Mouse (Mus musculus) adrenal gland, adult (tissue): ENCODE data around the gene Zfp212.
A peak's percentile ranks its signal among the peaks of the same experiment; 100 is the strongest.

Source experiments
- DNase-seq, 2 experiments: peaks; one replicate each; pipeline ENCODE4 v3.0.0; 2022 to 2023; ENCODE audit warnings: low spot score in 1 of 2; ENCODE audit not compliant: inconsistent age in 2 of 2

The Zfp212 gene

GRCm38 (mm10) chr6:47920447-47921340 lies at the start of gene Zfp212:
Zfp212 (plus strand) TSS chr6:47920476.
- peak; percentile 91 to 97 for DNase-seq

GRCm38 (mm10) chr6:47872266-47872665 lies 48.0 kb upstream of the Zfp212 start:
- no peak for DNase-seq

- no peak for DNase-seq
Measured at GRCm38 (mm10) chr6:47877058-47877457, 43.2 kb upstream of the Zfp212 start, which contains the start of gene Zfp282. Zfp282 (plus strand) TSS chr6:47877204.

- peak; percentile 94 to 98 for DNase-seq
Measured at GRCm38 (mm10) chr6:47877461-47878132, 42.7 kb upstream of the Zfp212 start.

GRCm38 (mm10) chr6:47878133-47878514 lies 42.2 kb upstream of the Zfp212 start:
- DNase-seq: no peak

- peak in 1 of 2 experiments; percentile 36 for DNase-seq
Measured at GRCm38 (mm10) chr6:47878593-47878992, 41.7 kb upstream of the Zfp212 start.

GRCm38 (mm10) chr6:47879049-47879716 lies 41.1 kb upstream of the Zfp212 start:
- no peak for DNase-seq

GRCm38 (mm10) chr6:47880166-47880565 lies 40.1 kb upstream of the Zfp212 start:
- no peak for DNase-seq

- no peak for DNase-seq
Measured at GRCm38 (mm10) chr6:47888812-47889383, 31.4 kb upstream of the Zfp212 start.

GRCm38 (mm10) chr6:47899416-47899815 lies 20.9 kb upstream of the Zfp212 start:
- peak; percentile 48 to 80 for DNase-seq

- DNase-seq: peak in 1 of 2 experiments; percentile 60
Measured at GRCm38 (mm10) chr6:47903587-47903986, 16.7 kb upstream of the Zfp212 start.

GRCm38 (mm10) chr6:47904361-47904760 lies 15.9 kb upstream of the Zfp212 start:
- DNase-seq: no peak

- no peak for DNase-seq
Measured at GRCm38 (mm10) chr6:47904917-47905695, 15.2 kb upstream of the Zfp212 start.

GRCm38 (mm10) chr6:47906326-47906725 lies 13.9 kb upstream of the Zfp212 start:
- no peak for DNase-seq

- no peak for DNase-seq
Measured at GRCm38 (mm10) chr6:47909007-47909406, 11.3 kb upstream of the Zfp212 start.

GRCm38 (mm10) chr6:47911650-47912049 lies 8.6 kb upstream of the Zfp212 start:
- DNase-seq: no peak

GRCm38 (mm10) chr6:47912991-47913390 lies 7.3 kb upstream of the Zfp212 start:
- no peak for DNase-seq

GRCm38 (mm10) chr6:47917051-47917450 lies 3.2 kb upstream of the Zfp212 start:
- no peak for DNase-seq

- DNase-seq: no peak
Measured at GRCm38 (mm10) chr6:47918768-47919274, 1.5 kb upstream of the Zfp212 start.
